Mouse (Mus musculus): ENCODE measurements around the gene Lztr1. TPM values are rescaled to one million over a fixed set of nuclear protein-coding genes. Genes with fewer than 3 reads are reported as not detected.

Lztr1 gene
- 38.0 and 38.2 TPM in 2 replicates for polyA plus RNA-seq (2012; ENCODE audit: insufficient read depth, insufficient read length, missing spikeins)

DNA sequence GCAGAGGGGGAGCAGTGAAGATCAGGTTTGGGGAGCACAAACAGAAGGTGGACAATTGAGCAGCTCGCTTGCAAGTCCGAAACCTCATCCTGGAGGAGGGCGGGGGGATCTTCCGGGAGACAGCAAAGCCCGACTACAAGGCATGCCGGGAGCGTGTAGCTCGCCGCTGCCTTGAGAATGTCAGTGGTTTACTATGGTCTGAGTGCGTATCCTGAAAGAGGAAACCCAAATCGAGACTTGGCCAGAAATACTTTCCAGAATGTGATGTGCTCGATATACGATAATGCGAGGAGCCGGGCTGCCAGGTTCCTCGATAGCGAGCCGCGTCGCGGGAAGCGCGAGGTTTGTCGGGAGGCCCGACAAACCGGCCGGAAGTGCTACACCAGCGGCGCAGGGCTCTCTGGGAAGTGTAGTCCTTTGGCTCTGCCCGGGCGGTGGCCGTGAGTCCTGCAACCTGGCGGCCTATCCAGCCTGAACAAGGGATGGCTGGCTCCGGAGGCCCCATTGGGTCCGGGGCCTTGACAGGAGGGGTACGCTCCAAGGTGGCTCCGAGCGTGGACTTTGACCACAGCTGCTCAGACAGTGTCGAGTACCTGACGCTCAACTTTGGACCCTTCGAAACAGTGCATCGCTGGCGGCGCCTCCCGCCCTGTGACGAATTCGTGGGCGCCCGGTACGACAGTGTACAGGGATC is at the start of gene Lztr1:
Lztr1 (plus strand) TSS at position 143 of the 694 bp plus-strand sequence.
- H3K4me3 ChIP-seq (ENCODE audit: insufficient read depth, low read depth, low read length) = peak within 1 kb of the TSS; percentile 82
- H3K27ac ChIP-seq (replicated peaks; ENCODE audit: low read depth, low read length) = peak within 1 kb of the TSS; percentile 92
- H3K4me1 ChIP-seq (ENCODE audit: control insufficient read depth, insufficient read depth, insufficient read length, low read length) = peaks cover 8% of the 10 kb centered on the region

DNA sequence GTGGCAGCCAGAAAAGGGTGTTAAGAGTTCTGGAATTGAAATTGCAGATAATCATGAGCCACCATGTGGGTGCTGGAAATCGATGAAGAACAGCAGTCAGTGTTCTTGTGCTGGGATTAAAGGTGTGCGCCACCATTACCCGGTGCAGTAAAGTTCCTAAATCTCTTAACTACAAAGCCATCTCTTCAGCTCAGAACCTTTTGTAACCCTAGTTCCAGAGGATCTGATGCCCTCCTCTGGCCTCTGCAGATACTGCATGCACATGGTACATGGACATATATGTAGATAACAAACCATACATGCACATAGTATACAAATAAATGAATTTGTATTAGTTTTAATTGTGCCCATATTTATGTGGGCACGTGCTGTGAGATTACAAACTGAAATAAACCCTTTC is 48.2 kb upstream of the Lztr1 start:
- peaks cover 14% of the 10 kb centered on the region for H3K4me1 ChIP-seq (ENCODE audit: control insufficient read depth, insufficient read depth, insufficient read length, low read length)
- no peak overlapping the region for H3K27ac ChIP-seq (replicated peaks; ENCODE audit: low read depth, low read length)
- no peak overlapping the region for H3K4me3 ChIP-seq (ENCODE audit: insufficient read depth, low read depth, low read length)

DNA sequence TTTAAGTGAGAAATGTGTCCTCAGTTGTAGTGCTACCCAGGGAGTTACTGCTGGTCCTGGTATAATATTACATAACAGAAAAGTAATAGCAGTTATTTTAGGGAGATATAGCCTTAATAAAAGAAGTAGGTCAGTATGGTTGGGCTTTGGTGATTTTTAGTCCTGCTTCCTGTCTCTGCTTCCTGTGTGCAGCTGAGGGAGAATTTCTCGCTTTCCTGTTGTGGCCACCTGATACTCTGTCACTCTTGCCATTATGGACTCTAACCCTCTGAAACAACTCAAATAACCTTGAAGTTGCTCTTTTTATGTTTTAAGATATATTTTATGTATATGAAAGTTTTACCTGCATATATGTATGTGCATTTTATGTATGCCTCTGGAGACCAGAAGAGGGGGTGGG is 46.9 kb upstream of the Lztr1 start:
- no peak overlapping the region for H3K4me3 ChIP-seq (ENCODE audit: insufficient read depth, low read depth, low read length)
- H3K4me1 ChIP-seq (ENCODE audit: control insufficient read depth, insufficient read depth, insufficient read length, low read length) = peaks cover 11% of the 10 kb centered on the region
- H3K27ac ChIP-seq (replicated peaks; ENCODE audit: low read depth, low read length) = no peak overlapping the region

DNA sequence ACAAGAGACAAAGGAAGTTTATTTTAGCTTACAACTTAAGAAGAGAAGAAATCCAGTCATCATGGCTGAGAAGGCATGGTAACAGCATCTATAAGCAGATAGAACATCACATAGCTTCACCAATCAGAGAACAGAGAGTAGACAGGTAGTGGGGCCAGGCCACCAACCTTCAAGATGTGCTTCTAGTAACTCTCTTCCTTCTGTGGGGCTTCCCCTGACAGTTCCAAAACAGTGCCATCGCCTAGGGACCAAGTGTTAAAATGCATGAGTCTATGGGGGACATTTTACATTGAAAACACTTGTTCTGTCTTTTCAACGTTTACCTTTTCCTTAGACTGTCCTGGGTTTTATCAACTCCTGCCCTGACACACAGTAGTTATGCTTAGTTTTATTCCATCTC is 45.3 kb upstream of the Lztr1 start:
- no peak overlapping the region for H3K4me3 ChIP-seq (ENCODE audit: insufficient read depth, low read depth, low read length)
- H3K4me1 ChIP-seq (ENCODE audit: control insufficient read depth, insufficient read depth, insufficient read length, low read length) = peaks cover 18% of the 10 kb centered on the region
- no peak overlapping the region for H3K27ac ChIP-seq (replicated peaks; ENCODE audit: low read depth, low read length)

DNA sequence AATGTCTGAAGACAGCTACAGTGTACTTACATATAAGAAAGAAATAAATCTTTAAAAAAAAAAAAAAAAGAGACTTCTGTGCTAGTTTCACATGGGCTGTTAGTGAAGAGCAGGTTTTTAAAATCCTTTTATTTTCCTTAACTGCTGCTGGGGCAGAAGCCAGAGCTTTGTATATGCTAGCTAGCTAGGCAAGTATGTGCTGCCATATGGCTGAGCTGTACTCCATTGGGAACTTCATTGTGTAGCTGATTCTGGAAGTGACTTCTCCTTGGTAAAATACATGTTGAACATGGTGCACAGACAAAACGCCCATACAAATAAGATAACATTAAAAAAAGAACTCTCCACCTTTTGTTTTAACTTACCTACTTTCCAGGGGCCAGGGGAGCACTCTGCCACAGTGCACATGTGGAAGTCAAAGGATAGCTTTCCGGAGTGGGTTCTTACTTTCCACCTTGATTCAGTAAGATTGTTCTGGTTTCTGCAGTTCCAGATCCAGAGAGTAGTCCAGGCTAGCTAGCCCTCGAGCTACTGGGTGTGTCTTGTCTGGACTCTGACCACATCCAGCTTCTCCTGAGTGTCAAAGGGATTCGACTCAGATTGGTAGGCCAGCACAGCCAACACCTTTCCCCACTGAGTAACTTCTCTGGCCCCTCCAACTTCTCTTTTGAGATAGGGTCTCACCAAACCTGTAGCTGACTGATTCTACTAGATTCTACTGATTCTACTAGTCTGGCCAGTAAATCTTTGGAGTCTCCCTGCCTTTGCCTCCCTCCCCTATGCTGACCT is 41.4 kb upstream of the Lztr1 start:
- peaks cover 9% of the 10 kb centered on the region; the same call in 1 of the 2 replicates for H3K4me1 ChIP-seq (ENCODE audit: control insufficient read depth, insufficient read depth, insufficient read length, low read length)
- no peak overlapping the region for H3K4me3 ChIP-seq (ENCODE audit: insufficient read depth, low read depth, low read length)
- H3K27ac ChIP-seq (replicated peaks; ENCODE audit: low read depth, low read length) = no peak overlapping the region

DNA sequence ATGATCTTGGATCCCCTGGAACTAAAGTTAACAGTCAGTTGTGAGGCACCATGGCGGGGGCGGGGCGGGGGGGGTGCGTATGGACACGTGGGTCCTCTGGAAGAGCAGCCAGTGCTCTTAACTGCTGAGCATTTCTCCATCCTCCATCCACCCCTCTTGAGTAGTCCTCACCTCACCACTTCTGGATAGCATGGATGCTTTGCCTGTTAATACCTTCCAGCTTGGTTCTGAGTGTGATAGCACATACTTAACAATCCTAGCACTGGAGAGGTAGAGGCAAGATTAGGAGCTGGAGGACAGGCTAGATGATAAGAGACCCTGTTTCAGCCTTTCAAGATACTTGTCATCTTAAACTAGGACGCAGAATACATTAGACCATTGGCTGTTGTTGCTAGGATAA is 36.0 kb upstream of the Lztr1 start:
- H3K27ac ChIP-seq (replicated peaks; ENCODE audit: low read depth, low read length) = no peak overlapping the region
- H3K4me3 ChIP-seq (ENCODE audit: insufficient read depth, low read depth, low read length) = no peak overlapping the region
- peaks cover 3% of the 10 kb centered on the region; the same call in 1 of the 2 replicates for H3K4me1 ChIP-seq (ENCODE audit: control insufficient read depth, insufficient read depth, insufficient read length, low read length)

DNA sequence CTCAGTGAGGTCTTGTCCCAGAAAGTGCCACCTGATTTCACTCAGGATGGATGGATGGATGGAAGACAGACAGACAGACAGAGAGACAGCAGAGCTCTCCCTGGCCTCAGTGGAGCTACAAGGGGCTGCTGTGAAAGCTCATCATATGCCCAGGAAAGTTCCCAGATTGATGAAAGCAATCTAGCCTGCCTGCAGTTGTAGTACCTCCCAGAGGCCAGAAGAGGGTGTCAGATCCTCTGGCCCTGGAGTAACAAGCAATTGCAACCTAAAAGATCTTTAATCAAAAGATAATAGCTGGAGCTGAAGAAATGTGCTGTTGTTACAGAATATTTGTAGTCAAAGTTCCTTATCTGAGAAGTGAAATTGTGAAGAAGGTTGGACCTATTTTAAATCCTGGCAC is 34.4 kb upstream of the Lztr1 start:
- no peaks in the 10 kb centered on the region; the same call in 1 of the 2 replicates for H3K4me1 ChIP-seq (ENCODE audit: control insufficient read depth, insufficient read depth, insufficient read length, low read length)
- H3K4me3 ChIP-seq (ENCODE audit: insufficient read depth, low read depth, low read length) = no peak overlapping the region
- no peak overlapping the region for H3K27ac ChIP-seq (replicated peaks; ENCODE audit: low read depth, low read length)

DNA sequence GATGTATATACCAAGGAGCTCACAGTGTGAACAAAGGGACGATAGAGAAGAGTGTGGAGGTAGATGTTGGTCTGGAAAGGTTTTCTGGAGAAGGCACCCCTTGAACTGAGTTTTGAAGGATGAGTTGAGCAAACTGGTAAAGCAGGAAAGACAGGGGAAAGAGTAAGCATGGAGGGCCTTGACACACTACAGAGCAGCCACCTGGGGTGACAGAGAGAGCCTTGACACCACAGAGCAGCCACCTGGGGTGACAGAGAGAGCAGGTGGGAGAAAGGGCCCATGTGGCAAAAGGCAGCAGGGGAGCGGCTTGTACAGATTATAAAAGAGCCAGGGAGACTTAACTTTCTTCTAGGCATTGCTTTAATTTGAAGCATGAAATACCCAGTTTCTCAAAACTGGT is 33.7 kb upstream of the Lztr1 start:
- Histone ChIP-seq H3K4me1 (ENCODE audit: control insufficient read depth, insufficient read depth, insufficient read length, low read length) (no peaks in the 10 kb centered on the region; the same call in 1 of the 2 replicates), H3K27ac (replicated peaks; ENCODE audit: low read depth, low read length) (no peak overlapping the region), H3K4me3 (ENCODE audit: insufficient read depth, low read depth, low read length) (no peak overlapping the region)

DNA sequence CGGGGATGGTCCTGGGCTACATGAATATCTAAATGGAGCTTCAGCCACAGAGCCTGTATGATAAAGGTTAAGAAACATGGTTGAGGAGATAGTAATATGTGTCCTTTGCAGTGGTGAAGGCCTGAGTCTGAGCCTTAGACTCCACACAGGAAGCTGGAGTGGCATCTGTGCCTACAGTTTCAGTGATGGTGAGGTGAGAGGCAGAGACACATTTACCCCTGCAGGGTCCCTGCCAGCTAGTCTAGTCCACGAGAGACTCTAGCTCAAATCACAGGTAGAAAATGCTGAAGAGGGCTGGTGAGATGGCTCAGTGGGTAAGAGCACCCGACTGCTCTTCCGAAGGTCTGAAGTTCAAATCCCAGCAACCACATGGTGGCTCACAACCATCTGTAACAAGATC is 33.2 kb upstream of the Lztr1 start:
- Histone ChIP-seq H3K4me1 (ENCODE audit: control insufficient read depth, insufficient read depth, insufficient read length, low read length) (no peaks in the 10 kb centered on the region; the same call in 1 of the 2 replicates), H3K27ac (replicated peaks; ENCODE audit: low read depth, low read length) (no peak overlapping the region), H3K4me3 (ENCODE audit: insufficient read depth, low read depth, low read length) (no peak overlapping the region)

DNA sequence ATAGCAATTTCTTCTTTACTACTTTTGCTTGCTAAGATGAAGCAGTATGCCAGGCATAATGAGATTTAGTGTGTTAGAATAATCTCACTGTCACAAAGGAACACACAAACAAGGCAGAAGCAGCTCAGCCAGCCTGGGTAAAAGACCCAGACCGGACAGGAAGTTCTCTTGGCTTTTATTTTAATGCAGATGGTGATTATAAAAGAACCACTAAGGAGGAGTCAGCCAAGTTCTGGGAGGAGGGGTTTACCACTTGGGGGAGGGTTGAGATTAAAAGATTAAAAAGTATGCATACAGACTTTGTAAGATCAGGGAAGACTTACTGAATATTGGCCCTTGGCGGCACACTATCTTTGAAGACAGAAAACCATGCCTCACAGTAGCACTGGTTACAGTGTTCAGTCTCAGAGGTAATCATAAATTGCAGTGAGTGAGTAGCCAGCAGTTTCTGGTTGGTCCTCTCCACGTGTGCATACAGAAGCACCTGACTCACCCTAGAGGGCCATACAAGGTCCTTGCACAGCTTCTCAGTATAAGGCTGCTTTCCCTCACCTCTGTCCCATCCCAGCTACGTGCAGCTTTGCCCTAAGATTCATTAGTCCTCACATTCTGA is 30.1 kb upstream of the Lztr1 start:
- Histone ChIP-seq H3K4me1 (ENCODE audit: control insufficient read depth, insufficient read depth, insufficient read length, low read length) (no peaks in the 10 kb centered on the region; the same call in 1 of the 2 replicates), H3K27ac (replicated peaks; ENCODE audit: low read depth, low read length) (no peak overlapping the region), H3K4me3 (ENCODE audit: insufficient read depth, low read depth, low read length) (no peak overlapping the region)

DNA sequence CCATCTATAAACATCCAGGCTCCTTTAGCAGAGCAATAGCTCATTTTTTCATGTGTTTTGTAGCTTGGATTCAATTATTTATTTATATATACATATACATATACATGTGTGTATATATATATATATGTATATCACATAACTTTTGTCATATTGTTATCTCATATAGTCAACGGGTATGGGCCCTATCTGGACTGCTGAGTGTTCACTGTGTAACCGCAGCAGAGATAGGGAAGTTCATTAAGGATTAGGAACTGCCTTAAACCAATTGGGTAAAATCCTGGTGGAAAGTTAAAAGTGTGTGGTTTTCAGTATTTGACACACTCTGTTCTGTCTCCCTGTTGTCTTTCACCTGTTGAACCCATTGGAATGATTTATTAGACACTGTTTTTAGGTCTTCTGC is 27.0 kb upstream of the Lztr1 start:
- Histone ChIP-seq H3K27ac (replicated peaks; ENCODE audit: low read depth, low read length) (no peak overlapping the region), H3K4me3 (ENCODE audit: insufficient read depth, low read depth, low read length) (no peak overlapping the region), H3K4me1 (ENCODE audit: control insufficient read depth, insufficient read depth, insufficient read length, low read length) (no peaks in the 10 kb centered on the region; the same call in 1 of the 2 replicates)

DNA sequence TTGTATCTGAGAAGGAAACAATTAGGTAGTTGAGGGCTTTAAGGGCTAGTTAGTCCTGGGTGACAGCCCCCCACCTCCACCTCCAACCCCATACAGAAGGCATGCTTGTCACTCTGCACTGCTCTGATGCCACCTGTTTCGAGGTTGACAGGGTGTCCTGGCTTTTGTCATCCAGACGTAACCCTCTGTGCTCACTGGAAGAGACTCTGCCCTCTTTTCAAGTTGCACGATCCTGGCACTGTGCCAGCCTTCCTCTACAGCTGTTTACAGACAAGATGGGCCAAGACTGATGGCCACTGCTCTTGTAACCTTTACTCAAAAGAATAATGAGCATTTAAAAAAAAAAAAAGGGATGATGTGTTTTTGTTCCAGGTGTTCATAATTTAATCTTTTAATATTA is 22.0 kb upstream of the Lztr1 start:
- Histone ChIP-seq H3K4me3 (ENCODE audit: insufficient read depth, low read depth, low read length) (no peak overlapping the region), H3K27ac (replicated peaks; ENCODE audit: low read depth, low read length) (no peak overlapping the region), H3K4me1 (ENCODE audit: control insufficient read depth, insufficient read depth, insufficient read length, low read length) (no peaks in the 10 kb centered on the region; the same call in 1 of the 2 replicates)

DNA sequence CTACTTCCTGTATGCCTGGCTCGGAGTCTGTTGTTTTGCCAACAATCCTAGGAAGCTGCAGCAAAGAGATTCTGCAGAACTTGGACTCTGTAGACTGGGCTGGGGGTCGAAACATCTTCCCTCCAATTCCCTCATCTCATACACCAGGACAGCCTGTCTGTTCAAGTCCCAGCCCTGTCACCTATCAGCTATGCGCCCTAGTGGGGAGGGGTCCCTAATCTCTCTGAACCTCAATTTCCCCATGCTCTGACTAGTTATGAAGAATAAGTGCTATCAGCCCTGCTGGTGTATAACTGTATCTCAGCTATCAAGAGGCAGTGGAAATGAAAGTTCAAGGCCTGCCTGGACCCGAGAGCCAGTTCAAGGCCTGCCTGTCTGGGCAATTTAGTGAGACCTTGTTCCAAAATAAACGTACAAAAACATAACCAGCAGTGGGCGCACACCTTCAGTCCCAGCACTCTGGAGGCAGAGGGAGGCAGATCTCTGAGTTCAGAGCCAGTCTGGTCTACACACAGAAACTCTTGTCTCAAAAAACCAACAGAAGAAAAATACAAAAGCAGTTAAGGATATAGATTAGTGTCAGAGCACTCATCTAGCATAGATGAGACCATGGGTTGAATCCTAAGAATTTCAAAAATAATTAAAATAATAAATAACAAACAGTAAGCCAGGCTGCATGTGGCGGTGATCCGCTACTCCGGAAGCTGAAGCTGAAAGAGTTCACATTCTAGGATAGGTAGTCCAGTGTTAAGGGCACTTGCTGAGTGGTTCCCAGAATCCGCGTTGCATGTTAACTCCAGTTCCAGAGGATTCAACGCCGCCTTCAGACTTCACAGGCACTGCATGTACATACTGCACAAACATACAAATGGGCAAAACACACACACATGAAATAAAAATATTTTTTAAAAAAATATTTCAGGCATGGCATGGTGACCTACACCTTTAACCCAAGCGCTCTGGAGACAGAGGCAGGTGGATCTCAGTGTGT is 19.7 kb upstream of the Lztr1 start:
- peak overlapping the region; percentile 37; the same call in 1 of the 2 replicates for H3K4me3 ChIP-seq (ENCODE audit: insufficient read depth, low read depth, low read length)
- no peak overlapping the region for H3K27ac ChIP-seq (replicated peaks; ENCODE audit: low read depth, low read length)
- no peaks in the 10 kb centered on the region; the same call in 1 of the 2 replicates for H3K4me1 ChIP-seq (ENCODE audit: control insufficient read depth, insufficient read depth, insufficient read length, low read length)

DNA sequence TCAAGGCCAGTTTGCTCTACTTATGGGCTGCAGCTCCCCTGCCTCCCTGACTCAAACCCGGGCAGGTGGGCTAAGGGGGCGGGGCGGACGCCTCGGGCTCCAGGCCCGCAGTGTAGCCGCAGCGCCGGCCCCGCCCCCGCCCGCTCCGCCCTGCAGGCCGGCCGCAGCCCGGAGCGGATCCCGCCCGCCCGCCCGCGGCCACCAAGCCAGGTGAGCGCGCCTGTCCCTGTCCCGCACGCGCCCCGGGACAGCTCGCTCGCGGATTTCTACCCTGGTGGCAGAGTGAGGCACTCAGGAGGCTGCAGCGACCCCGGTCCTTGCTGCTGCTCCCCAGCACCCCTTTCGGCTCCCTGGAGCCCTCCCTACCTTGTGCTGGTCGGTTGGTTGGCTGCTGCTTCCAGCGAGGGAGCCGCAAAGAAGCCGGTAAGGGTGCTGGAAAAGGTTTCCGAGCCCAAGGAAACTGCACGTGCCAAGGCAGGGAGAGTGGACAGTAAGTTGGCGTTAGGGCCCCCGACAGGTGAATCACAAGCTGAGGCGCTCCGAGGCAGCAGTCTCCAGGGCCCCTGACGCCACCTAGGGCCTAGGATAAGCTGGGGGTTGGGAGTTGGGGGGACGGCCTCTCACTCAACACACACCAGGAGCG is 18.9 kb upstream of the Lztr1 start, which contains the start of gene Aifm3:
Aifm3 (plus strand) TSS at position 143 of the 643 bp plus-strand sequence.
- H3K4me3 ChIP-seq (ENCODE audit: insufficient read depth, low read depth, low read length) = peak within 1 kb of the TSS; percentile 37
- no peak within 1 kb of the TSS for H3K27ac ChIP-seq (replicated peaks; ENCODE audit: low read depth, low read length)
- no peaks in the 10 kb centered on the region; the same call in 1 of the 2 replicates for H3K4me1 ChIP-seq (ENCODE audit: control insufficient read depth, insufficient read depth, insufficient read length, low read length)
